Mouse (Mus musculus) hindbrain, embryonic 16.5 days (tissue): ENCODE data around the gene Smgc. TPM values are rescaled to one million over a fixed set of nuclear protein-coding genes. Genes with fewer than 3 reads are reported as not detected.
"Not testable (repeated sequence)": the region's sequence is repeated elsewhere in the genome, so short reads cannot be mapped to it uniquely, and the experiment has no call there.

Experiments used
- ATAC-seq: fragments of 200-750 bp; cut with Nextera tagmentation; 2 replicates; pipeline ENCODE4 v1.8.0; 2017; ENCODE audit warnings: moderate TSS enrichment, moderate library complexity
- H3K27ac ChIP-seq: fragments of 300-500 bp; sonication (generic); 2 replicates; pipeline ENCODE4 v1.5.1; 2014; ENCODE audit warnings: low read depth, mild to moderate bottlenecking, control low read depth, low read length, moderate library complexity
- H3K27me3 ChIP-seq: fragments of 300-500 bp; sonication (generic); replicated peaks from 2 replicates; pipeline ENCODE4 v1.6.1; 2014; ENCODE audit warnings: low read length; ENCODE audit not compliant: control insufficient read depth, insufficient read depth
- H3K36me3 ChIP-seq: fragments of 300-500 bp; sonication (generic); 2 replicates; pipeline ENCODE4 v1.6.1; 2014; ENCODE audit warnings: mild to moderate bottlenecking, low read length, moderate library complexity, mixed read lengths; ENCODE audit not compliant: control insufficient read depth, insufficient read depth
- H3K4me1 ChIP-seq: fragments of 300-500 bp; sonication (generic); 2 replicates; pipeline ENCODE4 v1.6.1; 2014; ENCODE audit warnings: low read depth, low read length; ENCODE audit not compliant: control insufficient read depth, insufficient read depth
- H3K4me2 ChIP-seq: fragments of 300-500 bp; sonication (generic); 2 replicates; pipeline ENCODE4 v1.6.1; 2014; ENCODE audit warnings: mild to moderate bottlenecking, low read length, control low read depth, moderate library complexity
- H3K4me3 ChIP-seq: fragments of 300-500 bp; sonication (generic); 2 replicates; pipeline ENCODE4 v1.5.1; 2014; ENCODE audit warnings: mild to moderate bottlenecking, low read length, control low read depth, moderate library complexity
- H3K9ac ChIP-seq: fragments of 300-500 bp; sonication (generic); 2 replicates; pipeline ENCODE4 v1.6.1; 2014; ENCODE audit warnings: low read depth, mild to moderate bottlenecking, control low read depth, low read length, moderate library complexity
- H3K9me3 ChIP-seq: fragments of 300-500 bp; sonication (generic); 2 replicates; pipeline ENCODE4 v1.6.1; 2014; ENCODE audit warnings: mild to moderate bottlenecking, low read length, moderate library complexity; ENCODE audit not compliant: control insufficient read depth
- WGBS: fragments of 180-500 bp; shearing (Covaris S2); extraction: QIAGEN DNeasy Blood & Tissue Kit; methylation state at CpG from one replicate; pipeline ENCODE4 v1.1.7; 2014; 5-methylcytosine and 5-hydroxymethylcytosine counted together
- polyA plus RNA-seq: library from polyadenylated mRNA; unstranded; fragments of >200 nt; fragmentation: Nextera tagmentation; extraction: Ambion mirVana; gene quantifications from 2 replicates; pipeline ENCODE4 v1.2.1, GENCODE M21; 2015

Gene Smgc
- polyA plus RNA-seq = not detected in 2 replicates

DNA sequence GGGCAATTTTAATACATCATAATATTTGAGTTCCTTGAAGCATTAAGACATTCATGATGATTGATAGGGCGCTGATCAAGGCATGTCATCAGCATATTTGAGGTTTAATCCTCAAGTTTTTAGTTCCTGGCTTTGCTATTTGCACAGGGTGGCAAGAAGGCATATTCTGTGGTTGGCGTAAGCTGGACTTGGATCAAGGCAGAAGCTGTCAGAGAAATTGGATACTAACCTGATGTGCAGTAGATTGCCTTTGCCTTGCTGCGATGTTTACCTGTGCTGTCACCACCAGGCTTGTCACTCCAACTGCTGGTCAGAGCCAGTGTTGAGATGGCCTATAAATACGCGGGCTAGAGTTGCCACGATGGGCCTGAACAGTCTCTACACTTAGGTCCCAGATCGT is at the start of gene Smgc:
Smgc (plus strand) TSS at position 301 of the 400 bp plus-strand sequence.
- Histone ChIP-seq H3K27me3 (no peaks in the 10 kb centered on the region), H3K4me2 (no peak within 1 kb of the TSS), H3K4me3 (no peak within 1 kb of the TSS), H3K9me3 (no peaks in the 10 kb centered on the region), H3K9ac (no peak within 1 kb of the TSS), H3K4me1 (no peaks in the 10 kb centered on the region), H3K36me3 (no peaks in the 10 kb centered on the region), H3K27ac (no peak within 1 kb of the TSS)
- no peak for ATAC-seq
- WGBS = 89% methylated on average over 7 of the region's 7 CpGs

DNA sequence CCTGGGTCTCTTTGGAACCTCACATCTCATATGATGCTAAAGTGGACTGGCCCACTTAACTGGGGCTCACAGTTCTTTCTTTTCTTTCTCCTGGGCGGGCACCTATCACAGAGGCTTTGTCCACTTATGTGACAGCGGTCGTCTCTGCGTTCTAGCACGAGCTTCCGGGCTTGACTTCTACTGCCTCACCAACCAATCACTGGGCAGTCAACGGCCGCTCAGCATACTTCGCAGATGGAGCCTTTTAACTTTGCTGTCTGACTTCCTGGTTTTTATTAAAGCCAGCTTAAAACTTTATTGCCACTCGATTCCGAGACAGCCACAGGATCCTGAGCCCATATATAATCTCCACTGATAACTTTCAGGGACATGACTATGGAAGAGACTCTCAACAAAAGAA is 49.7 kb upstream of the Smgc start:
- WGBS = 97% methylated on average over 11 of the region's 11 CpGs
- Histone ChIP-seq H3K9ac (no peak overlapping the region), H3K27ac (no peak overlapping the region), H3K9me3 (no peaks in the 10 kb centered on the region), H3K4me2 (no peak overlapping the region), H3K36me3 (no peaks in the 10 kb centered on the region), H3K4me3 (no peak overlapping the region), H3K4me1 (no peaks in the 10 kb centered on the region), H3K27me3 (no peaks in the 10 kb centered on the region)
- ATAC-seq = no peak

DNA sequence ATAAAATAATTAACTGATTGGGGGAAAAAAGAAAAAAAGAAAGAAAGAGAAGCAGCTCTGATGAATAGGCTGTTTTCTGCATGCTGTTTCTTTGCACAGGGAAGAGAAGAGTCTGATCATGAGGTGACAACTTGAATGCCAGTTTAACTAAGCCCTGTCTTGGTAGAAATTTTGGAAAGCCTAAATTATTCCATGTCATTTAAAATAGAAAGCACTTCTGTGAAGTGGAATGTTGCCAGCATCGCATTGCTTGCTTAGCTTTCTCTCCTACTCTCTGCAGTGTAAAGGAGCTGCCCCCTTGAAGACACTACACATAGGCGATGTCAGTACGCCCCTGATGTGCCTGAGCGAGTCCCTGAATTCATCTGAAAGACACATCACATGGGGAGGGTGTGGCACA is 31.6 kb upstream of the Smgc start:
- Histone ChIP-seq H3K9ac (no peak overlapping the region), H3K9me3 (no peaks in the 10 kb centered on the region), H3K27me3 (no peaks in the 10 kb centered on the region), H3K4me3 (no peak overlapping the region), H3K4me1 (no peaks in the 10 kb centered on the region), H3K36me3 (no peaks in the 10 kb centered on the region), H3K27ac (no peak overlapping the region), H3K4me2 (no peak overlapping the region)
- 76% methylated on average over 4 of the region's 4 CpGs for WGBS
- no peak for ATAC-seq

DNA sequence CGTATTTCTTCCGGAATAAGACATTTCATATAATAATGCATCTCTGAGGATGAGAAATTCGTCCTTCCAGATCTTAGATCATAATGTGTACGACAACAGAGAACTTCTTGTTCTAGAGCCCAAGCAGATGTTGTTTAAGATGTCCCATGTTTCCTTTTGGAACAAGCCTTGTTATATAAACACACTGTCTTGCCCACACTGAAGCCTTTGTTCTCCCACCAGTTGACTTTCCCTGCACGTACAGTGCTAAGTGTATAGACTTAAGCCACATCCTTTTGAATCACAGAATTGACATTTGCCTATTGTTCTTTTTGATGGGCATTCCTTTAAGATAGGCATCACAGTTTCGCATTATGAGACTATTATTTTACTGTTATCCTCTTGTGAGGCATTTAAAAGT is 2.7 kb upstream of the Smgc start:
- 70% methylated on average over 6 of the region's 6 CpGs for WGBS
- Histone ChIP-seq H3K36me3 (no peaks in the 10 kb centered on the region), H3K4me2 (no peak overlapping the region), H3K27me3 (no peaks in the 10 kb centered on the region), H3K9me3 (no peaks in the 10 kb centered on the region), H3K9ac (no peak overlapping the region), H3K27ac (no peak overlapping the region), H3K4me1 (no peaks in the 10 kb centered on the region), H3K4me3 (no peak overlapping the region)
- ATAC-seq = no peak

DNA sequence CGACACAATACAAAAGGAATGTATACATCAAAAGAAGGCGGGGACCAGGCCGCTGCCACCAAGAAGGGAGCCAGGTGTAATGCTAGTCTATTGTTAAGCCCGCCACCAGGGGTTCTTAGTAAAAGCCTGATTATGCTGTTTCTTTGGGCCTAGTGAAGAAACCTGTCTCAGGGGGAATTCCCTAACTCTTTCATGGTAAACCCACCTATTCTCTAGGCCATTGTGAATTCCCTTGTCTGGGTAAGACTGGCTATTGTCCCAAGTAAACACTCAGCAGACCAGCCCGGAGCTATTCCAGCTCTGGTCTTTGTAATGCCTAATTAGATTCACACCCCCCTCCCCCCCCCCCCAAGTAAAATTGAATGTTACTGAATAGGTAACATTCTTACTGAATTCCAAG is 26.1 kb downstream of the Smgc start:
- 22% methylated on average over 5 of the region's 5 CpGs for WGBS
- H3K9me3 ChIP-seq, H3K36me3 ChIP-seq, H3K27me3 ChIP-seq, H3K4me2 ChIP-seq, H3K9ac ChIP-seq, H3K4me3 ChIP-seq, ATAC-seq, H3K27ac ChIP-seq, H3K4me1 ChIP-seq: not testable (repeated sequence)

DNA sequence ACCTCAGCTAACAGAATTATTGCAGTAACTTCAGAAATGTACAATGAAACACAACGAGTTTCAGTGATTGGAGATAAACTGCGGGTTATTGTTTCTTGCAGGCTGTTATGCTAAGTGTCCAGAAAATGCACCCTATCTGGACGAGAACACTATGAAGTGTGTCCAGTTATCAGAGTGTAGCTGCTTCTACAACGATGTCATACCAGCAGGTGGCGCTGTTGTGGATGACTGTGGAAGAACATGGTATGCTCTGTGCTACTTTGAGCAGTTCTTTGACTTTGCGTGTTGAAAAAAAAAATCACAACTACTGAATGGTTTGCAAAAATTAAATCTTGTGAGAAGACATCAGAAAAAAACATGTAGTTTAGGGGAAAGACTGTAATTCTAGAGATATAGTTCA is 62.2 kb downstream of the Smgc start:
- Histone ChIP-seq H3K27ac (no peak overlapping the region), H3K4me3 (no peak overlapping the region), H3K27me3 (no peaks in the 10 kb centered on the region), H3K36me3 (no peaks in the 10 kb centered on the region), H3K9me3 (no peaks in the 10 kb centered on the region), H3K4me1 (no peaks in the 10 kb centered on the region), H3K4me2 (no peak overlapping the region), H3K9ac (no peak overlapping the region)
- WGBS = 67% methylated on average over 6 of the region's 6 CpGs
- no peak for ATAC-seq

DNA sequence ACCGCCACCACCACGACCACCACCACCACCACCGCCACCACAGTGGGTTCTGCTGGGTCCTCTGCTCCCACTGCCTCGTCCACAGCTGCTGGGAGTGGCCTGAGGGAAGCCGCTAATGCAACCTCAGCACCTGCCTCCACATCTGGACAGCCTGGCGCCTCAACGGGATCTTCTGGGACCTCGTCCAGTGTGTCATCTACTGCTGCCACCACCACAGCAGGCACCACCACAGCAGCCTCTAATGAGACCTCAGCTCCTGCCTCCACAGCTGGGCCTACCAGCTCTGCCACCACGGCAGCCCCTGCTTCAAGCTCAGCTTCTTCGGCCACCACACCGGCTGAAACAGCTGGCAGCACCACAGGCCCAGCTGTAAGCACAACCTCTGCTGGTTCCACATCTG is 69.0 kb downstream of the Smgc start:
- H3K27ac ChIP-seq = not testable (repeated sequence)
- WGBS = 100% methylated on average over 3 of the region's 11 CpGs

More for the DNA sequence above, 69.0 kb downstream of the Smgc start:
- H3K9me3 ChIP-seq, H3K27me3 ChIP-seq, H3K4me3 ChIP-seq, H3K4me2 ChIP-seq, ATAC-seq, H3K4me1 ChIP-seq, H3K36me3 ChIP-seq, H3K9ac ChIP-seq: not testable (repeated sequence)

Other genes with a start within 250 kb of the Smgc start
- 2.4 and 2.5 TPM in 2 replicates for gene Lrrk2, start 165.1 kb upstream of the Smgc start, polyA plus RNA-seq
- 99.5 and 110 TPM in 2 replicates for gene Cntn1, start 212.9 kb downstream of the Smgc start, polyA plus RNA-seq